Mouse (Mus musculus) kidney, embryonic 14.5 days (tissue): ENCODE data around the gene Capn15. TPM values are rescaled to one million over a fixed set of nuclear protein-coding genes. Genes with fewer than 3 reads are reported as not detected.

Experiments used
- ATAC-seq: fragments of 200-750 bp; cut with Nextera tagmentation; 2 replicates; pipeline ENCODE4 v1.8.0; 2017; ENCODE audit warnings: moderate number of reproducible peaks, mild to moderate bottlenecking, moderate TSS enrichment, moderate library complexity; ENCODE audit not compliant: low FRiP score, low TSS enrichment
- H3K27ac ChIP-seq: fragments of 300-500 bp; sonication (generic); 2 replicates; pipeline ENCODE4 v1.5.1; 2014; ENCODE audit warnings: low read depth, mild to moderate bottlenecking, low read length, moderate library complexity, mixed read lengths
- H3K27me3 ChIP-seq: fragments of 300-500 bp; sonication (generic); 2 replicates; pipeline ENCODE4 v1.6.1; 2014; ENCODE audit warnings: mild to moderate bottlenecking, low read length; ENCODE audit not compliant: control insufficient read depth, insufficient read depth
- H3K36me3 ChIP-seq: fragments of 300-500 bp; sonication (generic); 2 replicates; pipeline ENCODE4 v1.6.1; 2014; ENCODE audit warnings: low read length, mixed read lengths; ENCODE audit not compliant: control insufficient read depth, insufficient read depth
- H3K4me1 ChIP-seq: fragments of 300-500 bp; sonication (generic); 2 replicates; pipeline ENCODE4 v1.6.1; 2014; ENCODE audit warnings: low read length, mixed read lengths; ENCODE audit not compliant: control insufficient read depth, insufficient read depth
- H3K4me2 ChIP-seq: fragments of 300-500 bp; sonication (generic); replicated peaks from 2 replicates; pipeline ENCODE4 v1.6.1; 2014; ENCODE audit warnings: low read depth, mild to moderate bottlenecking, low read length
- H3K4me3 ChIP-seq: fragments of 300-500 bp; sonication (generic); 2 replicates; pipeline ENCODE4 v1.5.1; 2014; ENCODE audit warnings: mild to moderate bottlenecking, low read length
- H3K9ac ChIP-seq: fragments of 300-500 bp; sonication (generic); 2 replicates; pipeline ENCODE4 v1.6.1; 2014; ENCODE audit warnings: low read depth, mild to moderate bottlenecking, low read length, moderate library complexity
- H3K9me3 ChIP-seq: fragments of 300-500 bp; sonication (generic); 2 replicates; pipeline ENCODE4 v1.6.1; 2016; ENCODE audit warnings: low read length; ENCODE audit not compliant: control insufficient read depth
- WGBS: fragments of 180-500 bp; shearing (Covaris S2); extraction: QIAGEN DNeasy Blood & Tissue Kit; methylation state at CpG from one replicate; pipeline ENCODE4 v1.1.7; 2014; 5-methylcytosine and 5-hydroxymethylcytosine counted together
- polyA plus RNA-seq: library from polyadenylated mRNA; unstranded; fragments of >200 nt; fragmentation: Nextera tagmentation; extraction: Ambion mirVana; gene quantifications from 2 replicates; pipeline ENCODE4 v1.2.1, GENCODE M21; 2014

The Capn15 gene
- polyA plus RNA-seq, 1 experiment from 2014 or later, result 35.3 TPM

DNA sequence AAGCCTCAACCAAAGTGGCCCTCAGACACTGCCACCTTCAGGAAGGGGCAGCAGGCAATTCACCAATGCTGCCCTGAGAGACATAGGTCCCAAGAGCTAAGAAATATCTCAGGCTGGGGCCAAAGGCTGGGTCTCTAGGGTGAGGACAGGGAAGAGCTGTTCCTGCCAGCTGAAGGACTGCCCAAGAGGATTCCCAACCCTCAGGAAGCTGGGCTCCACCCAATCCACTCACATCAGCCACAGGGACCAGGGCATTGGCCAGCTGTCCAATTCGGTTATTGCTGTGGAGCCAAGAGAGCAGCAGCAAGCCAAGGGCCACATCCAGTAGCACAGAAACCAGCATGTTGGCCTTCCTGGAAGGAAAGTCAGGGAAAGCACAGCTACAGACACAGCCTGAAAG, 51.1 kb downstream of the Capn15 start:
- Histone ChIP-seq H3K4me2 (no peak overlapping the region), H3K9ac (no peak overlapping the region), H3K4me3 (no peak overlapping the region), H3K27me3 (no peaks in the 10 kb centered on the region), H3K27ac (no peak overlapping the region), H3K4me1 (no peaks in the 10 kb centered on the region), H3K36me3 (peaks cover 73% of the 10 kb centered on the region), H3K9me3 (no peaks in the 10 kb centered on the region)
- 92% methylated on average over 1 of the region's 1 CpGs for WGBS
- no peak for ATAC-seq

- no peak overlapping the region for H3K4me3 ChIP-seq
- no peak overlapping the region for H3K27ac ChIP-seq
- H3K4me1 ChIP-seq, result no peaks in the 10 kb centered on the region
- H3K4me2 ChIP-seq, result no peak overlapping the region
- WGBS, result 69% methylated on average over 2 of the region's 2 CpGs
- peaks cover 48% of the 10 kb centered on the region for H3K36me3 ChIP-seq
- H3K27me3 ChIP-seq, result no peaks in the 10 kb centered on the region
- no peaks in the 10 kb centered on the region for H3K9me3 ChIP-seq
- no peak for ATAC-seq
- H3K9ac ChIP-seq, result no peak overlapping the region
Measured at GRCm38 (mm10) chr17:25925348-25925747, 60.2 kb downstream of the Capn15 start.

DNA sequence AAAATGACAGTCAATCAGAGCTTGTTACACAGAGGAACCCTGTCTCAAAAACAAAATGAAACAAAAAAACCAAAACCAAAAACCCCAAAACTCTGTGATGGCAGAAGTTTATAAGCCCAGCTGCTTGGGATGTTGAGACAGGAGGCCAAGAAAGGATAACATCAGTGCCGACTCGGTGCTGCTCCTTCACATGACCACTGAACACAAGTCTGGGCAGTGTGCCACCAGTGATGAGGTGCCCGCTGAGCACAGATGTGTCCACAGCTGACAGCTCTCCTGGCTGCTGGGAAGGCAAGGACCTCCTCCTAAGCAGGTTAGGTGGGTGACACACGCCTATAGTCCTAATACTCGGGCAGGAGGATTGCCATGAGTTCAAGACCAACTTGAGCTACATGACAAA, 63.5 kb downstream of the Capn15 start:
- no peaks in the 10 kb centered on the region for H3K9me3 ChIP-seq
- no peak overlapping the region for H3K4me2 ChIP-seq
- WGBS, result 87% methylated on average over 5 of the region's 5 CpGs
- no peak overlapping the region for H3K9ac ChIP-seq
- H3K4me3 ChIP-seq, result no peak overlapping the region
- H3K27ac ChIP-seq, result no peak overlapping the region
- peaks cover 27% of the 10 kb centered on the region for H3K36me3 ChIP-seq
- peaks cover 13% of the 10 kb centered on the region for H3K4me1 ChIP-seq
- no peaks in the 10 kb centered on the region for H3K27me3 ChIP-seq
- no peak for ATAC-seq

- Histone ChIP-seq H3K27me3 (no peaks in the 10 kb centered on the region), H3K9me3 (no peaks in the 10 kb centered on the region), H3K27ac (peak overlapping the region; percentile 87), H3K36me3 (peaks cover 6% of the 10 kb centered on the region; the same call in 1 of the 2 replicates), H3K4me2 (peak overlapping the region; percentile 49), H3K9ac (peak overlapping the region; percentile 90), H3K4me1 (peaks cover 13% of the 10 kb centered on the region), H3K4me3 (peak overlapping the region; percentile 97)
- peak; percentile 98 for ATAC-seq
- WGBS, result under 1% methylated on average over 38 of the region's 40 CpGs
Measured at GRCm38 (mm10) chr17:25919786-25920642, 65.6 kb downstream of the Capn15 start.

GRCm38 (mm10) chr17:25919144-25919785, 66.3 kb downstream of the Capn15 start, which contains the start of gene Rab40c:
TSS of gene Rab40c (minus strand) at chr17:25919727.
- Histone ChIP-seq H3K36me3 (peaks cover 8% of the 10 kb centered on the region; the same call in 1 of the 2 replicates), H3K27me3 (no peaks in the 10 kb centered on the region), H3K27ac (peak within 1 kb of the TSS; percentile 87), H3K4me2 (peak within 1 kb of the TSS; percentile 64), H3K4me1 (peaks cover 13% of the 10 kb centered on the region), H3K9me3 (no peaks in the 10 kb centered on the region), H3K9ac (peak within 1 kb of the TSS; percentile 90), H3K4me3 (peak within 1 kb of the TSS; percentile 97)
- ATAC-seq, result peak; percentile 4; the same call in 1 of the 2 replicates
- WGBS, result under 1% methylated on average over 54 of the region's 78 CpGs

DNA sequence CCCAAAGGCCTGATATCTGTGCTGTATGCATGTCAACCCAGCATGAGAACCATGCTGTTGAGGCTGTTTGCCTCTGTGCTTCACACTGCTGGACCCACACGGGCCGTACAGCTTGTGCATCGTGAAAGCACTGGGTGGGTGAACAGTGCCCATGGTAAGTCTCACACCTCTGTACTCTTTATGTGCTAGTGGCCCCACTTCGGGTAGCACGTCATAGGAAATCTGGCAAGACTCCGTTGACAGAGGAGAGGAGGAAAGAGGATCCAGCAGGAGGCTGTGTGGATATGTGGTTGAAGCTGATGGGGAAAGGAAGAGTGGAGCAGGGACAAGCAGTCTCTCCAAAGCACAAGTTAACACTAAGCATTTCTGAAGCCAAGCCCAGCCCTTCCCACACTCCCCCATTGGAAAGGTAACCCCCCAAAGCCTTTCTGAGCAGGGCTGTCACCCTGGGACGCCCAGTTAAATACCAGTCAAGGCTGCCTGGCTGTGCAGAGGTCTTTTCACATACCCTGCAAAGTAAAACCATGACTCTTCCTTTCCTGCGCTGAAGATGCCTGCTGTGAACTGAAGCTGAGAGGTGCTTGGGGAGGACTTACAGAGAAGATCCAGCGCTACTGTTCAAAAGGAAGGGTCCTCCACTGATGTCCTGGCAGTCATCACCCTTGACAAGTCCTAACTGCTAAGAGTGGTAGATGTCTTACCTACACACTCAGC, 67.4 kb downstream of the Capn15 start:
- ATAC-seq, result no peak
- Histone ChIP-seq H3K4me1 (peaks cover 13% of the 10 kb centered on the region), H3K4me3 (peak overlapping the region; percentile 97), H3K9ac (peak overlapping the region; percentile 90; the same call in 1 of the 2 replicates), H3K27me3 (no peaks in the 10 kb centered on the region), H3K4me2 (peak overlapping the region; percentile 64), H3K27ac (no peak overlapping the region), H3K9me3 (no peaks in the 10 kb centered on the region), H3K36me3 (peaks cover 8% of the 10 kb centered on the region; the same call in 1 of the 2 replicates)
- 88% methylated on average over 9 of the region's 9 CpGs for WGBS

DNA sequence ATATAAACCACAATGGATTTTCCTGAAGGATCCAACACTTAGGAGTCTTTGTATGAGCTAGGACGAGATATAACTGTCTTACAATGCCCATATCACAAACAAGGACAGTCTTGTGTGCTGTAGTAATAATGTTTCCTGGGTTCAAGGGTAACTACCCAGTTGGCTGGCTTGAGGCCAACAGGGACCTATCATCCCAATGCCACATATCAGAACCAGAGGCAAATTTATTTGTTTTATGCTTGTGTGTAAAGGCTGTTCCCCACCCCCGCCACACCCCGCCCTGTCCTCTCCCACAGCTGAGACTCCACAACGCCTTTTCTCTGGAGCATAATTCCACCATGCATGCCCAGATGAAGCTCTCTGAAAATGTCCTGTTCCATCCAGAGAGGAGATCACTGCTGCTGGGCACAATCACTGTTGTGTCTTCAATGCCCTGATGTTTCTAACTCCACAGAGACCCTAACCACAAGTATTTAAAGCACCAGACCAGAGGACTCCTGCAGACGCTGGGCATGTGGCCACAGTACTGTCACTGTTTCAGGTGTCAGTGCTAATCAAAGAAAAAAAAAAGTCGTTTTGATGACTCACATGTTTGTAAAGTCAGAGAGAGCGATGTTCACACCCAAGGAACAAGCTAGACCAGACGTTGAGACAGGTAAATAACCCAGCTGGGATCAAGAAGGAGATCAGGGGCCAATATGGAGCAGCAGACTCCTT, 68.5 kb downstream of the Capn15 start:
- peaks cover 9% of the 10 kb centered on the region; the same call in 1 of the 2 replicates for H3K36me3 ChIP-seq
- H3K9me3 ChIP-seq, result no peaks in the 10 kb centered on the region
- H3K4me1 ChIP-seq, result peaks cover 13% of the 10 kb centered on the region
- no peak overlapping the region for H3K4me3 ChIP-seq
- no peaks in the 10 kb centered on the region for H3K27me3 ChIP-seq
- H3K27ac ChIP-seq, result no peak overlapping the region
- no peak for ATAC-seq
- H3K4me2 ChIP-seq, result no peak overlapping the region
- 80% methylated on average over 8 of the region's 8 CpGs for WGBS
- no peak overlapping the region for H3K9ac ChIP-seq

GRCm38 (mm10) chr17:25914295-25914694, 71.3 kb downstream of the Capn15 start:
- Histone ChIP-seq H3K9me3 (no peaks in the 10 kb centered on the region), H3K4me3 (no peak overlapping the region), H3K36me3 (peaks cover 12% of the 10 kb centered on the region; the same call in 1 of the 2 replicates), H3K9ac (no peak overlapping the region), H3K4me1 (peaks cover 13% of the 10 kb centered on the region), H3K27me3 (no peaks in the 10 kb centered on the region), H3K4me2 (no peak overlapping the region), H3K27ac (no peak overlapping the region)
- no peak for ATAC-seq
- 89% methylated on average over 4 of the region's 4 CpGs for WGBS
